ENCODE assay signal across 8 mouse cellular contexts in genomic region chr9:65884564-65885315, GRCm38 (mm10). TPM values are rescaled to one million over a fixed set of nuclear protein-coding genes. Genes with fewer than 3 reads are reported as not detected.
A peak's percentile ranks its signal among the peaks of the same experiment; 100 is the strongest.
DNase-seq lines count a peak whose midpoint lies in the region; ATAC-seq and TF ChIP-seq lines count a peak whose summit lies in the region.

No protein-coding gene starts in this region.

- peaks cover 9% of the 10 kb centered on the region for H3K36me3 ChIP-seq in forebrain, embryonic 10.5 days (replicated peaks)
- H3K36me3 ChIP-seq in heart, embryonic 16.5 days (ENCODE audit: control insufficient read depth, insufficient read depth) = peaks cover 3% of the 10 kb centered on the region; the same call in 1 of the 2 replicates
- no peaks in the 10 kb centered on the region for H3K36me3 ChIP-seq in liver, embryonic 16.5 days (ENCODE audit: control insufficient read depth, insufficient read depth)
- peaks cover 9% of the 10 kb centered on the region; the same call in 1 of the 2 replicates for H3K36me3 ChIP-seq in neural tube, embryonic 13.5 days
- H3K36me3 ChIP-seq in testis, adult 2 months (ENCODE audit: control insufficient read depth, insufficient read depth, low read length) = no peaks in the 10 kb centered on the region

- peak; percentile 95 for TF ChIP-seq POLR2A in testis, adult 2 months (IDR thresholded peaks at IDR 0.05; ENCODE audit: control insufficient read depth, low read depth, low read length)

- no peak for TF ChIP-seq CTCF in testis, adult 2 months (IDR thresholded peaks at IDR 0.05; ENCODE audit: control insufficient read depth, insufficient read depth, insufficient replicate concordance, low read depth, low read length)

- H3K27me3 ChIP-seq in forebrain, embryonic 10.5 days (ENCODE audit: poor library complexity, severe bottlenecking) = no peaks in the 10 kb centered on the region
- H3K27me3 ChIP-seq in heart, embryonic 16.5 days (ENCODE audit: control insufficient read depth, insufficient read depth, low read length) = no peaks in the 10 kb centered on the region
- H3K27me3 ChIP-seq in liver, embryonic 16.5 days (ENCODE audit: control insufficient read depth, insufficient read depth, low read depth, low read length) = no peaks in the 10 kb centered on the region
- H3K27me3 ChIP-seq in neural tube, embryonic 13.5 days = no peaks in the 10 kb centered on the region
- H3K27me3 ChIP-seq in testis, adult 2 months (ENCODE audit: control insufficient read depth, insufficient read depth, low read length) = no peaks in the 10 kb centered on the region

- peaks cover 18% of the 10 kb centered on the region for H3K4me1 ChIP-seq in forebrain, embryonic 10.5 days
- H3K4me1 ChIP-seq in heart, embryonic 16.5 days (ENCODE audit: control insufficient read depth, insufficient read depth, low read length) = peaks cover 10% of the 10 kb centered on the region
- peaks cover 4% of the 10 kb centered on the region; the same call in 1 of the 2 replicates for H3K4me1 ChIP-seq in liver, embryonic 16.5 days (ENCODE audit: control insufficient read depth, low read depth, low read length)
- peaks cover 14% of the 10 kb centered on the region for H3K4me1 ChIP-seq in neural tube, embryonic 13.5 days (replicated peaks)
- H3K4me1 ChIP-seq in testis, adult 2 months (ENCODE audit: control insufficient read depth, insufficient read depth, low read length) = no peaks in the 10 kb centered on the region

- H3K4me3 ChIP-seq in forebrain, embryonic 10.5 days = peak overlapping the region; percentile 76
- H3K4me3 ChIP-seq in heart, embryonic 16.5 days (ENCODE audit: low read length) = peak overlapping the region; percentile 86
- peak overlapping the region; percentile 87 for H3K4me3 ChIP-seq in liver, embryonic 16.5 days (ENCODE audit: low read depth, low read length)
- peak overlapping the region; percentile 66 for H3K4me3 ChIP-seq in neural tube, embryonic 13.5 days
- peak overlapping the region; percentile 94 for H3K4me3 ChIP-seq in testis, adult 2 months (ENCODE audit: control insufficient read depth, low read depth, low read length)

- peak; percentile 96 for ATAC-seq in heart, embryonic 16.5 days (replicated peaks; ENCODE audit: extremely low read depth, insufficient read depth, low FRiP score)
- peak; percentile 99 for ATAC-seq in liver, embryonic 16.5 days (ENCODE audit: low read depth)
- ATAC-seq in neural tube, embryonic 13.5 days (ENCODE audit: low read depth) = peak; percentile 96

- peak overlapping the region; percentile 87 for H3K27ac ChIP-seq in forebrain, embryonic 10.5 days
- H3K27ac ChIP-seq in heart, embryonic 16.5 days (ENCODE audit: low read length) = peak overlapping the region; percentile 90
- peak overlapping the region; percentile 87 for H3K27ac ChIP-seq in liver, embryonic 16.5 days (ENCODE audit: low read length)
- peak overlapping the region; percentile 73 for H3K27ac ChIP-seq in neural tube, embryonic 13.5 days (replicated peaks)
- H3K27ac ChIP-seq in testis, adult 2 months (ENCODE audit: control insufficient read depth, insufficient read depth, low read depth, low read length) = peak overlapping the region; percentile 76

- peak; percentile 84 to 85 for DNase-seq in CD8-positive naive resting alpha-beta T cell, adult 2 months (ENCODE audit: low read depth in 2 of 2, low spot score in 2 of 2)
- peak; percentile 84 for DNase-seq in c-Kit-positive CD71-negative TER-119-negative erythroid progenitor cells, embryonic 14.5 days (ENCODE audit: low read depth)
- peak; percentile 86 for DNase-seq in forebrain, embryonic 10.5 days (ENCODE audit: extremely low spot score, low spot score)
- peak; percentile 94 to 95 for DNase-seq in kidney, postnatal 4 days

- under 1% methylated on average over 37 of the region's 37 CpGs for WGBS in forebrain, embryonic 10.5 days
- under 1% methylated on average over 37 of the region's 37 CpGs for WGBS in heart, embryonic 16.5 days
- under 1% methylated on average over 37 of the region's 37 CpGs for WGBS in liver, embryonic 16.5 days (ENCODE audit: insufficient replicate concordance)
- under 1% methylated on average over 37 of the region's 37 CpGs for WGBS in neural tube, embryonic 13.5 days

- H3K4me2 ChIP-seq in heart, embryonic 16.5 days (ENCODE audit: low read depth, low read length) = peak overlapping the region; percentile 86
- H3K4me2 ChIP-seq in liver, embryonic 16.5 days (ENCODE audit: low read depth, low read length) = peak overlapping the region; percentile 84
- H3K4me2 ChIP-seq in neural tube, embryonic 13.5 days = peak overlapping the region; percentile 66

- peak overlapping the region; percentile 89 for H3K9ac ChIP-seq in heart, embryonic 16.5 days (ENCODE audit: low read length)
- peak overlapping the region; percentile 89 for H3K9ac ChIP-seq in liver, embryonic 16.5 days (ENCODE audit: low read depth, low read length)
- H3K9ac ChIP-seq in neural tube, embryonic 13.5 days = peak overlapping the region; percentile 78

- no peaks in the 10 kb centered on the region for H3K9me3 ChIP-seq in forebrain, embryonic 10.5 days
- H3K9me3 ChIP-seq in heart, embryonic 16.5 days (replicated peaks; ENCODE audit: control insufficient read depth, low read length) = no peaks in the 10 kb centered on the region
- no peaks in the 10 kb centered on the region for H3K9me3 ChIP-seq in liver, embryonic 16.5 days (replicated peaks; ENCODE audit: control insufficient read depth, low read length)
- H3K9me3 ChIP-seq in neural tube, embryonic 13.5 days = no peaks in the 10 kb centered on the region

RNA-seq across cellular contexts. Expression of gene Pclaf, which starts 5.3 kb away (rescaled TPM):
- polyA plus RNA-seq in forebrain, embryonic 10.5 days (2016; fragmentation: Nextera tagmentation; extraction: Ambion mirVana) = 339 and 372 TPM in 2 replicates
- 85.6 and 105 TPM in 2 replicates for polyA plus RNA-seq in heart, embryonic 16.5 days (2015; fragmentation: Nextera tagmentation; extraction: Ambion mirVana)
- polyA plus RNA-seq in liver, embryonic 16.5 days (2015; fragmentation: Nextera tagmentation; extraction: Ambion mirVana) = 68.3 and 78.4 TPM in 2 replicates
- polyA plus RNA-seq in neural tube, embryonic 13.5 days (2015; fragmentation: Nextera tagmentation; extraction: Ambion mirVana) = 33.8 and 43.7 TPM in 2 replicates
- polyA plus RNA-seq in testis, adult 2 months (2012; rRNA removed) = 0.56 and 0.63 TPM in 2 replicates

RNA-seq across cellular contexts. Expression of gene Trip4, which starts 23.9 kb away (rescaled TPM):
- polyA plus RNA-seq in forebrain, embryonic 10.5 days (2016; fragmentation: Nextera tagmentation; extraction: Ambion mirVana) = 32.5 and 34.5 TPM in 2 replicates
- 21.7 and 22.5 TPM in 2 replicates for polyA plus RNA-seq in heart, embryonic 16.5 days (2015; fragmentation: Nextera tagmentation; extraction: Ambion mirVana)
- polyA plus RNA-seq in liver, embryonic 16.5 days (2015; fragmentation: Nextera tagmentation; extraction: Ambion mirVana) = 9.8 and 11.6 TPM in 2 replicates
- polyA plus RNA-seq in neural tube, embryonic 13.5 days (2015; fragmentation: Nextera tagmentation; extraction: Ambion mirVana) = 31.5 and 35.5 TPM in 2 replicates
- polyA plus RNA-seq in testis, adult 2 months (2012; rRNA removed) = 80.9 and 83.4 TPM in 2 replicates

RNA-seq across cellular contexts. Expression of gene Csnk1g1, which starts 24.0 kb away (rescaled TPM):
- polyA plus RNA-seq in forebrain, embryonic 10.5 days (2016; fragmentation: Nextera tagmentation; extraction: Ambion mirVana) = 16.7 and 18.2 TPM in 2 replicates
- 11.7 and 12.4 TPM in 2 replicates for polyA plus RNA-seq in heart, embryonic 16.5 days (2015; fragmentation: Nextera tagmentation; extraction: Ambion mirVana)
- polyA plus RNA-seq in liver, embryonic 16.5 days (2015; fragmentation: Nextera tagmentation; extraction: Ambion mirVana) = 3.5 and 3.7 TPM in 2 replicates
- polyA plus RNA-seq in neural tube, embryonic 13.5 days (2015; fragmentation: Nextera tagmentation; extraction: Ambion mirVana) = 22.3 and 26.6 TPM in 2 replicates
- 17.5 and 20.3 TPM in 2 replicates for polyA plus RNA-seq in testis, adult 2 months (2012; rRNA removed)

RNA-seq across cellular contexts. Expression of gene Zfp609, which starts 57.4 kb away (rescaled TPM):
- 8.2 and 8.3 TPM in 2 replicates for polyA plus RNA-seq in forebrain, embryonic 10.5 days (2016; fragmentation: Nextera tagmentation; extraction: Ambion mirVana)
- polyA plus RNA-seq in heart, embryonic 16.5 days (2015; fragmentation: Nextera tagmentation; extraction: Ambion mirVana) = 4.2 and 5.1 TPM in 2 replicates
- polyA plus RNA-seq in liver, embryonic 16.5 days (2015; fragmentation: Nextera tagmentation; extraction: Ambion mirVana) = 1.4 and 1.7 TPM in 2 replicates
- 8.6 and 10.0 TPM in 2 replicates for polyA plus RNA-seq in neural tube, embryonic 13.5 days (2015; fragmentation: Nextera tagmentation; extraction: Ambion mirVana)
- polyA plus RNA-seq in testis, adult 2 months (2012; rRNA removed) = 9.8 and 10.4 TPM in 2 replicates

Comparison
In these comparisons a context has a peak if more than half of its experiments do, and no peak if none do; other contexts are left out.
1. Peak in every context shown above with its lines: DNase-seq, ATAC-seq, H3K4me3 ChIP-seq and H3K27ac ChIP-seq.
2. RNA of gene Pclaf, which starts 5.3 kb away (polyA plus RNA-seq): 339 to 372 TPM in forebrain, embryonic 10.5 days, 85.6 to 105 TPM in heart, embryonic 16.5 days, 68.3 to 78.4 TPM in liver, embryonic 16.5 days and 33.8 to 43.7 TPM in neural tube, embryonic 13.5 days; 0.56 to 0.63 TPM in testis, adult 2 months; every median in the first group is over 10 times any median in the second.